Mouse (Mus musculus) forebrain, embryonic 13.5 days (tissue): ENCODE results near the gene Kitl. TPM values are rescaled to one million over a fixed set of nuclear protein-coding genes. Genes with fewer than 3 reads are reported as not detected.

Experiments
- ATAC-seq: fragments of 200-750 bp; cut with Nextera tagmentation; 2 replicates; pipeline ENCODE4 v1.8.0; 2017
- H3K27ac ChIP-seq: fragments of 300-500 bp; sonication (generic); 2 replicates; pipeline ENCODE4 v1.5.1; 2015; ENCODE audit warnings: inconsistent platforms, mild to moderate bottlenecking, moderate library complexity
- H3K27me3 ChIP-seq: fragments of 300-500 bp; sonication (generic); 2 replicates; pipeline ENCODE4 v1.6.1; 2015; ENCODE audit warnings: mild to moderate bottlenecking, inconsistent platforms
- H3K36me3 ChIP-seq: fragments of 300-500 bp; sonication (generic); 2 replicates; pipeline ENCODE4 v1.6.1; 2015; ENCODE audit warnings: mild to moderate bottlenecking, inconsistent platforms; ENCODE audit not compliant: poor library complexity, severe bottlenecking
- H3K4me1 ChIP-seq: fragments of 300-500 bp; sonication (generic); 2 replicates; pipeline ENCODE4 v1.6.1; 2015; ENCODE audit warnings: inconsistent platforms
- H3K4me2 ChIP-seq: fragments of 300-500 bp; sonication (generic); 2 replicates; pipeline ENCODE4 v1.6.1; 2015; ENCODE audit warnings: inconsistent platforms, mild to moderate bottlenecking, moderate library complexity
- H3K4me3 ChIP-seq: fragments of 300-500 bp; sonication (generic); 2 replicates; pipeline ENCODE4 v1.5.1; 2015; ENCODE audit warnings: mild to moderate bottlenecking, inconsistent platforms
- H3K9ac ChIP-seq: fragments of 300-500 bp; sonication (generic); 2 replicates; pipeline ENCODE4 v1.6.1; 2015; ENCODE audit warnings: mild to moderate bottlenecking, inconsistent platforms
- H3K9me3 ChIP-seq: fragments of 300-500 bp; sonication (generic); replicated peaks from 2 replicates; pipeline ENCODE4 v1.6.1; 2016; ENCODE audit warnings: inconsistent platforms
- WGBS: fragments of 180-500 bp; shearing (Covaris S2); methylation state at CpG from one replicate; pipeline ENCODE4 v1.1.7; 2015; 5-methylcytosine and 5-hydroxymethylcytosine counted together
- polyA plus RNA-seq: library from polyadenylated mRNA; unstranded; fragments of >200 nt; fragmentation: Nextera tagmentation; extraction: Ambion mirVana; gene quantifications from 2 replicates; pipeline ENCODE4 v1.2.1, GENCODE M21; 2015

Gene Kitl
- polyA plus RNA-seq, 1 experiment from 2014 or later, result 26.6 TPM

GRCm38 (mm10) chr10:100030980-100031516 is 15.6 kb downstream of the Kitl start:
- H3K27me3 ChIP-seq, result 0 out of 2 replicates have a peak, but pooled peaks cover 3% of the 10 kb centered on the region
- H3K4me2 ChIP-seq, result no peak overlapping the region
- WGBS, result 70% methylated on average over 12 of the region's 12 CpGs

DNA sequence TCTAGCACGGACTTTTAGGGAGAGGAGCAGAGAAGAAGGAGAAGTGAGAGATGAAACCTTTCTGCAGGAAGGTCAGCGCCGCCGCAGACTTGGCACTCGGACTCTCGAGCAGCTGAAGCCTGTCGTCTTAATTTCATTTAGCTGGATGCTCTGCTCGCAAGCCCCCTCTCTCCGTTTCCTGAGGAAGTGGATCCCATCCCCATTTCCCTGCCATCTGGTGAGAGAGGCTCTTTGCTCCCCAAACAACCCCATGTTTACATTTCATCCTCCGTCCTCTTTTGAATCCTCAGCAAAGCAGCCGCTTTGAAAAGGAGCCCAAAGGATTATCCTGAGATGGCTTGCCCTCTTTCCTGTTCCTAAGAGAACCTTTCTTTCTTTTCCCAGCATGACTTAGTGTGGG is 16.2 kb downstream of the Kitl start:
- Histone ChIP-seq H3K4me2 (peak overlapping the region; percentile 32), H3K27ac (no peak overlapping the region), H3K9me3 (peaks cover 2% of the 10 kb centered on the region), H3K4me3 (no peak overlapping the region), H3K9ac (no peak overlapping the region), H3K36me3 (no peaks in the 10 kb centered on the region), H3K4me1 (peaks cover 17% of the 10 kb centered on the region), H3K27me3 (0 out of 2 replicates have a peak, but pooled peaks cover 3% of the 10 kb centered on the region)
- no peak for ATAC-seq
- WGBS, result 10% methylated on average over 11 of the region's 11 CpGs

More at GRCm38 (mm10) chr10:100030980-100031516, 15.6 kb downstream of the Kitl start:
- peak; percentile 38; the same call in 1 of the 2 replicates for ATAC-seq
- no peak overlapping the region for H3K4me3 ChIP-seq
- H3K9me3 ChIP-seq, result peaks cover 7% of the 10 kb centered on the region
- peaks cover 17% of the 10 kb centered on the region for H3K4me1 ChIP-seq
- H3K9ac ChIP-seq, result no peak overlapping the region
- H3K27ac ChIP-seq, result no peak overlapping the region
- H3K36me3 ChIP-seq, result no peaks in the 10 kb centered on the region

GRCm38 (mm10) chr10:100032566-100032965 is 17.1 kb downstream of the Kitl start:
- 73% methylated on average over 3 of the region's 3 CpGs for WGBS
- no peak overlapping the region for H3K27ac ChIP-seq
- H3K4me3 ChIP-seq, result no peak overlapping the region
- H3K36me3 ChIP-seq, result no peaks in the 10 kb centered on the region
- H3K9ac ChIP-seq, result no peak overlapping the region
- 0 out of 2 replicates have a peak, but pooled peaks cover 3% of the 10 kb centered on the region for H3K27me3 ChIP-seq
- no peak overlapping the region for H3K4me2 ChIP-seq
- peaks cover 17% of the 10 kb centered on the region for H3K4me1 ChIP-seq
- ATAC-seq, result no peak
- no peaks in the 10 kb centered on the region for H3K9me3 ChIP-seq

DNA sequence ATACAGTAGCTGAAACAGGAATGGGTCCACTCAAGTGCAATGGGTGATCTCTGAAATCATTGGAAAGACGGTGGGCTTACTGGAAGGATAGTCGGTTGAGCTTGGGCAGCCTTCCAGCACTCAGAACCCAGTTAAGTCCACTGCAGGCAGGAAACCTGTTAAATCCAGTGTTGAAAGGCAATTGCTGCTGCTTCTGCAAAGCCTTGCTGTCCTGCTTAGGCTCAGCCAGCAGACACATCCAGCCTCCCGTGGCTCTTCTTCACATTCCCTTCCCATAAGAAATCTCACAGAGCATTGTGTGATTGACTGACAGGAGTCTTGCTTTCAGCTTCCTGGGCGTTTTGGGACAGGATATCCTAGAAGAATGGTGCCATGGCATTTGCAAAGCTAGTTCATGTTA is 20.6 kb downstream of the Kitl start:
- Histone ChIP-seq H3K9me3 (no peaks in the 10 kb centered on the region), H3K36me3 (no peaks in the 10 kb centered on the region), H3K4me2 (no peak overlapping the region), H3K27ac (no peak overlapping the region), H3K4me3 (no peak overlapping the region), H3K4me1 (peaks cover 11% of the 10 kb centered on the region), H3K9ac (no peak overlapping the region), H3K27me3 (0 out of 2 replicates have a peak, but pooled peaks cover 3% of the 10 kb centered on the region)
- 57% methylated on average over 4 of the region's 4 CpGs for WGBS
- ATAC-seq, result no peak

DNA sequence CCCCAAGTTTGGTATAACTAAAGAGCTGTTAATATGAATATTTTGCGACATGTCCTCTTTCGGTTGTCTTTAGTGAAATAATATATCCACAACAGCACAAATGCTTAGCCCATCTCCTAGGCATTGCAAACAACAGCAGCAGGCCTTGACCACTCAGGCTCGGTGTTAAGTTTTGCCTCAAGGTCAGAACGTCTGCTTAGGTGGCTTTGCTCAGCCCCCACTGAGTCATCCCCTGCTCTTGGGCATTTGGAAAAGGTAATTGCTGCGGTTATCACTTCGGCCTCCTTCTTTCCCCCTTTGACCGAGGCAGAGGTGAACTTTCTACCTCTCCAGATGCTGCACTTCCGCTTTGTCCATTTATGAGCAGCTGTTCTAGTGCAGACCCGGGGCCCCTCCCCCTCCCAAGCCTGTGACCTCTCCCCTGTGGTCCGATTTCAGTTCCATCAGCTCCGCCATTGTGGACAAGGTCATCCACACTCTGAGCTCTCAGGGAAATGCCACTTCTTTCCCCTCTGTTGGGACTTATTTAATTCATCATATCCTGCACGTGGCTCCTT is 23.0 kb downstream of the Kitl start:
- no peaks in the 10 kb centered on the region for H3K27me3 ChIP-seq
- no peaks in the 10 kb centered on the region for H3K4me1 ChIP-seq
- no peak overlapping the region for H3K27ac ChIP-seq
- H3K4me3 ChIP-seq, result no peak overlapping the region
- H3K9ac ChIP-seq, result no peak overlapping the region
- no peak for ATAC-seq
- H3K4me2 ChIP-seq, result no peak overlapping the region
- H3K9me3 ChIP-seq, result no peaks in the 10 kb centered on the region
- H3K36me3 ChIP-seq, result no peaks in the 10 kb centered on the region
- 82% methylated on average over 12 of the region's 12 CpGs for WGBS

DNA sequence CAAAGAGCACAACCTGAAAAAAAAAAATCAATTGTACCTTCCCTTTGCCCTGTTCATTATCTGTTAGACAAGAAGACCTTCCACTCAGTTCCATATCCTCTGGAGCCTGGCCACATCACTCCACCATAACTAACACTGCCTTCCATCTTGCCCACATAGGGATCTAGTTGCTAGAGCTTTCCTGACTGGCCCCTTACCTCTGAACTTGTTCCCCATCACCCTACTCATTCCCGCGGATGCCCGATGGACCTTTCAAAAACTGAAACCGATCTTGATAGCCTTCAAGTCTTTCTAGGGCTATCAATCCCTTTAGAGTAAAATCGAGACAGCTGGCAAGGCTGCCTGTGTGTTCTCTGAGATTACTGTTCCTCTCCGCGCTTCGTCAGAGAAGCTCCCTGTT is 23.6 kb downstream of the Kitl start:
- Histone ChIP-seq H3K4me1 (no peaks in the 10 kb centered on the region), H3K4me2 (no peak overlapping the region), H3K27me3 (no peaks in the 10 kb centered on the region), H3K9me3 (no peaks in the 10 kb centered on the region), H3K9ac (no peak overlapping the region), H3K4me3 (no peak overlapping the region), H3K36me3 (no peaks in the 10 kb centered on the region), H3K27ac (no peak overlapping the region)
- WGBS, result 95% methylated on average over 8 of the region's 8 CpGs
- ATAC-seq, result no peak

DNA sequence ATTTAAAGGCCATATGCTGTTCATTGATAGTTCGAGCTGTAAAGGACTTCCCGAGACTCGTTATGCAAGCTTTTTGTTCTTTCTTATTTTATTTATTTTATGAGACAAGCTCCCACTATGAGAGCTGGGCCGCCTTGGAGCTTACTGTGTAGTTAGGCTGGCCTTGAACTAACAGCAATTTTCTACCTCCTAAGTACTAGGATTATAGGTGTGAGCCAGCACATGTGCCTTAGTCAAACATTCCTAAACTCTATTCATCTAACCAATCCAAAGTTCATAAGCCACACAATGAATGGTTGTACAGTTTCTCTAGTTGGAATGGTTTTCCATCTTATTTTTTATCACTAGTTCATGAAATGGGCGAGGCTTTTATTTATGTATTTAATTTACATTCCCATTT is 28.3 kb downstream of the Kitl start:
- Histone ChIP-seq H3K36me3 (no peaks in the 10 kb centered on the region), H3K9ac (no peak overlapping the region), H3K27me3 (no peaks in the 10 kb centered on the region), H3K9me3 (no peaks in the 10 kb centered on the region), H3K27ac (no peak overlapping the region), H3K4me1 (no peaks in the 10 kb centered on the region), H3K4me2 (no peak overlapping the region), H3K4me3 (no peak overlapping the region)
- ATAC-seq, result no peak
- WGBS, result 88% methylated on average over 5 of the region's 5 CpGs

GRCm38 (mm10) chr10:100044153-100044552 is 28.7 kb downstream of the Kitl start:
- no peak overlapping the region for H3K27ac ChIP-seq

GRCm38 (mm10) chr10:100051146-100051783 is 35.8 kb downstream of the Kitl start:
- no peaks in the 10 kb centered on the region for H3K36me3 ChIP-seq
- H3K27ac ChIP-seq, result no peak overlapping the region
- H3K9me3 ChIP-seq, result no peaks in the 10 kb centered on the region
- WGBS, result 29% methylated on average over 10 of the region's 10 CpGs
- no peak overlapping the region for H3K9ac ChIP-seq
- H3K27me3 ChIP-seq, result no peaks in the 10 kb centered on the region
- no peak overlapping the region for H3K4me3 ChIP-seq
- peaks cover 5% of the 10 kb centered on the region for H3K4me1 ChIP-seq
- 0 out of 2 replicates have a peak overlapping the region, but pooled peaks have one; percentile 4 for H3K4me2 ChIP-seq
- peak; percentile 39; the same call in 1 of the 2 replicates for ATAC-seq

More at GRCm38 (mm10) chr10:100044153-100044552, 28.7 kb downstream of the Kitl start:
- no peaks in the 10 kb centered on the region for H3K9me3 ChIP-seq
- H3K4me1 ChIP-seq, result no peaks in the 10 kb centered on the region
- H3K9ac ChIP-seq, result no peak overlapping the region
- no peak overlapping the region for H3K4me2 ChIP-seq
- H3K27me3 ChIP-seq, result no peaks in the 10 kb centered on the region
- no peaks in the 10 kb centered on the region for H3K36me3 ChIP-seq
- ATAC-seq, result no peak
- 93% methylated on average over 6 of the region's 6 CpGs for WGBS
- H3K4me3 ChIP-seq, result no peak overlapping the region

- H3K27me3 ChIP-seq, result no peaks in the 10 kb centered on the region
- ATAC-seq, result no peak
- H3K9ac ChIP-seq, result no peak overlapping the region
- no peaks in the 10 kb centered on the region for H3K36me3 ChIP-seq
- no peak overlapping the region for H3K4me3 ChIP-seq
- no peak overlapping the region for H3K4me2 ChIP-seq
- H3K4me1 ChIP-seq, result peaks cover 5% of the 10 kb centered on the region
- no peak overlapping the region for H3K27ac ChIP-seq
- WGBS, result 94% methylated on average over 4 of the region's 4 CpGs
- H3K9me3 ChIP-seq, result no peaks in the 10 kb centered on the region
Observed at GRCm38 (mm10) chr10:100052404-100052803, 37.0 kb downstream of the Kitl start.

GRCm38 (mm10) chr10:100052911-100053310 is 37.5 kb downstream of the Kitl start:
- Histone ChIP-seq H3K9ac (no peak overlapping the region), H3K4me1 (peaks cover 5% of the 10 kb centered on the region), H3K27ac (no peak overlapping the region), H3K4me3 (no peak overlapping the region), H3K4me2 (no peak overlapping the region), H3K9me3 (no peaks in the 10 kb centered on the region), H3K27me3 (no peaks in the 10 kb centered on the region), H3K36me3 (no peaks in the 10 kb centered on the region)
- WGBS, result 92% methylated on average over 4 of the region's 4 CpGs
- ATAC-seq, result no peak

DNA sequence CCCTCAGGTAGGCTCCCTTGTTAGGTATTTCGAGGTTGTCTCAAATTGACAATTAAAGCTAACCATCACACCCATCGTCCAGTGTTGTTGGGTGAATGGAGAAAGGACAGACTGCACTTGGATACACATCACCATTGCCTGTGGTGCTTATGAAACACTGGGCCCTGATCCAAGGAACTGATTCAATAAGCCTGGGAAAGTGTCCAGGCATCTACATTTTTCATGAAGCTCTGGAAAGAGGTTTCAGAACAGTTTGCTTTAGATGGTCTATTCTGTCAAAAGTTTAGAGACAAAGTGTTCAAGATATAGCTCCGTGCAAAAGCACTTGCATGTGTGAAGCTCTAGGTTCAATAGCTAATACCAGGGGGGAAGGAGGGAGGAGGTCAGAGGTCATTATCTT is 38.6 kb downstream of the Kitl start:
- WGBS, result 86% methylated on average over 3 of the region's 3 CpGs
- H3K9ac ChIP-seq, result no peak overlapping the region
- no peak overlapping the region for H3K4me2 ChIP-seq
- H3K9me3 ChIP-seq, result no peaks in the 10 kb centered on the region
- H3K27ac ChIP-seq, result no peak overlapping the region
- peaks cover 5% of the 10 kb centered on the region for H3K4me1 ChIP-seq
- no peak overlapping the region for H3K4me3 ChIP-seq
- no peaks in the 10 kb centered on the region for H3K36me3 ChIP-seq
- H3K27me3 ChIP-seq, result no peaks in the 10 kb centered on the region
- ATAC-seq, result no peak
